Mouse (Mus musculus): ENCODE data around the gene Olfr1555-ps1. TPM values are rescaled to one million over a fixed set of nuclear protein-coding genes. Genes with fewer than 3 reads are reported as not detected.
"Not testable (repeated sequence)": the region's sequence is repeated elsewhere in the genome, so short reads cannot be mapped to it uniquely, and the experiment has no call there.

The Olfr1555-ps1 gene
- not detected for total RNA-seq (2021)
- long read RNA-seq, experiment 1 = 0 reads
- long read RNA-seq, experiment 2 = 0 reads

GRCm38 (mm10) chr19:12170062-12170599 is at the start of gene Olfr1555-ps1:
TSS of gene Olfr1555-ps1 (minus strand) at chr19:12170112.
- not testable (repeated sequence) for DNase-seq (ENCODE audit: low spot score)

- DNase-seq (ENCODE audit: low spot score) = no peak
Observed at GRCm38 (mm10) chr19:12200334-12200733, 30.4 kb upstream of the Olfr1555-ps1 start, which contains the start of gene Olfr1431. TSS of gene Olfr1431 (plus strand) at chr19:12200634.

GRCm38 (mm10) chr19:12199076-12199475 is 29.2 kb upstream of the Olfr1555-ps1 start:
- DNase-seq (ENCODE audit: low spot score) = not testable (repeated sequence)

GRCm38 (mm10) chr19:12175431-12175830 is 5.5 kb upstream of the Olfr1555-ps1 start:
- DNase-seq (ENCODE audit: low spot score) = not testable (repeated sequence)

GRCm38 (mm10) chr19:12145452-12145851 is 24.5 kb downstream of the Olfr1555-ps1 start:
- no peak for DNase-seq (ENCODE audit: low spot score)

DNA sequence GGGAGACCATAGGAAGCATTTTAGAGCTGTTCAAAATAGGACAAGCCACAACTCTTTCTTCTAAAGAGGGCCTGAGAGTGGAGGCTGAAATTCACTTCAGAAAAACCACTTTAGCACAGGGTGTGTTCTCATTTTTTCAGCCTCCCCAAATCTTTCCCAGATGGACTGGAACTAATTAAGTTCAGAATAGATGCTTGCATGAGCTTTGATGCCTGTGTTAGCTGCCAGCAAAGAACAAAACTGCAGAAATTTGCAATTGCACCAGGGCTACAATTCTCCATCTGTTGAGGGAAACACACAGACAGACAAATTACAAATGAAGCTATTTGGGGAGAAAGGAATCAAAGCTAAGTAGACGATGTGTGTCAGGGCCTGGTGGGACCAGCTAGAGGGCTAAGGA is 26.6 kb downstream of the Olfr1555-ps1 start:
- peak; percentile 9 for DNase-seq (ENCODE audit: low spot score)

GRCm38 (mm10) chr19:12134289-12134688 is 35.6 kb downstream of the Olfr1555-ps1 start:
- DNase-seq (ENCODE audit: low spot score) = peak; percentile 20

GRCm38 (mm10) chr19:12123103-12123502 is 46.8 kb downstream of the Olfr1555-ps1 start, which contains the start of gene Olfr76:
TSS of gene Olfr76 (minus strand) at chr19:12123203.
- DNase-seq (ENCODE audit: low spot score) = no peak

GRCm38 (mm10) chr19:12116464-12116863 is 53.4 kb downstream of the Olfr1555-ps1 start:
- no peak for DNase-seq (ENCODE audit: low spot score)

GRCm38 (mm10) chr19:12115797-12116196 is 54.1 kb downstream of the Olfr1555-ps1 start, which contains the start of gene Olfr1428:
TSS of gene Olfr1428 (minus strand) at chr19:12115897.
- DNase-seq (ENCODE audit: low spot score) = no peak

Other genes with a start within 250 kb of the Olfr1555-ps1 start
- gene Osbp, start 204.2 kb downstream of the Olfr1555-ps1 start, total RNA-seq (2021) = 10 to 100 TPM; 53.4 to 56.3 TPM
- gene Olfr1423, start 128.8 kb downstream of the Olfr1555-ps1 start, total RNA-seq (2021) = not detected
- gene Olfr1424, start 107.4 kb downstream of the Olfr1555-ps1 start, total RNA-seq (2021) = not detected
- not detected for gene Olfr1425, start 92.4 kb downstream of the Olfr1555-ps1 start, total RNA-seq (2021)
- gene Olfr1426, start 78.1 kb downstream of the Olfr1555-ps1 start, total RNA-seq (2021) = not detected
- not detected for gene Olfr1427, start 66.8 kb downstream of the Olfr1555-ps1 start, total RNA-seq (2021)
- not detected for gene Olfr1428, start 54.2 kb downstream of the Olfr1555-ps1 start, total RNA-seq (2021)
- gene Olfr76, start 46.9 kb downstream of the Olfr1555-ps1 start, total RNA-seq (2021) = not detected
- not detected for gene Olfr1431, start 30.5 kb upstream of the Olfr1555-ps1 start, total RNA-seq (2021)
- not detected for gene Olfr1432, start 62.5 kb upstream of the Olfr1555-ps1 start, total RNA-seq (2021)
- gene Olfr262, start 71.5 kb upstream of the Olfr1555-ps1 start, total RNA-seq (2021) = not detected
- not detected for gene Olfr235, start 90.9 kb upstream of the Olfr1555-ps1 start, total RNA-seq (2021)
- gene Olfr1434, start 109.7 kb upstream of the Olfr1555-ps1 start, total RNA-seq (2021) = not detected
- not detected for gene Olfr1436, start 129.0 kb upstream of the Olfr1555-ps1 start, total RNA-seq (2021)
- not detected for gene Olfr1437, start 155.0 kb upstream of the Olfr1555-ps1 start, total RNA-seq (2021)
- gene Olfr1438-ps1, start 165.8 kb upstream of the Olfr1555-ps1 start, total RNA-seq (2021) = not detected
- gene Olfr1440, start 217.2 kb upstream of the Olfr1555-ps1 start, total RNA-seq (2021) = not detected
- gene Olfr1441, start 247.3 kb upstream of the Olfr1555-ps1 start, total RNA-seq (2021) = not detected